Mouse (Mus musculus) gastrocnemius, adult 8-10 months (tissue): ENCODE data around the gene Utrn. TPM values are rescaled to one million over a fixed set of nuclear protein-coding genes. Genes with fewer than 3 reads are reported as not detected.

Experiments used
- DNase-seq, 2 experiments: peaks; one replicate each; pipeline ENCODE4 v3.0.0; 2022; ENCODE audit warnings: low spot score in 2 of 2
- total RNA-seq, 4 experiments: library from RNA; stranded (reverse); gene quantifications; 2 replicates each; pipeline ENCODE4 v1.2.4; 2022

Gene Utrn
- total RNA-seq, 4 experiments from 2014 or later: 17.2 to 23.0 (median 20.2) TPM

DNA sequence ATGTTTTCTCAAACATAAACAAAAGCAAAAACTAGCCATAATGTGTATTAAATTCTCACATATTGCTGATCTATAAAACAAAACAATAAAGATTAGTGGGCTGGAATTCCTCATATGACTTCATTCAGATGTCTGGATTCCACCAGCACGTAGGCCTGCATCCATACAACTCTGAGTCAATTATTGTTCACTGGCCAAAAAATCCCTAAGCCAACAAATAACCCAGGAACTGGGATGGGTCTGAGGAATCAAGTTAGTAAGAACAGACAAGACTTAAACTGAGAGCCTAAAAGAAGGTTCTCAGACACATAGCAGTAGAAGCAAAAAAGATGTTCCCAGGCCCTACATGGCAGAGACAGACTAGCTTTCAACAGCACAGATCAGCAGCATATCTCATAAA is 65.2 kb downstream of the Utrn start:
- no peak for DNase-seq

DNA sequence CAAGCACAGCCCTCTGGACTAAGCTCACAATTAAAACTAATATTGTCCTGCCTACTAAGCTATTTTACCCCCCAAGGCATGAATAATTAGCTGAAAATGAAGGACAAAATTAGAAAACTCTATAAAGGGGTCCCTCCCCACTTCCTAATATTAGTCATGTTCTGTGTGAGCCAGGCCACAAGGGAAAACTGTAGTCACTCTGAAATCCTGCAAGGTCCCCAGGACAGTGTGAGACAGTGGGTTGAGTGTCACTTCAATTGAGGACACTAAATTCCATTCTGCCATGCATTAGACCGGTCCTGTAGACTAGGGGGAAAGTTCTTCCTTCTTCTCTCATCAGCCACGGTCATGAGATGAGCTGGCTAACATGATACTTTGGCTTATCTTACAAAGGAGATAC is 69.7 kb downstream of the Utrn start:
- DNase-seq: no peak

DNA sequence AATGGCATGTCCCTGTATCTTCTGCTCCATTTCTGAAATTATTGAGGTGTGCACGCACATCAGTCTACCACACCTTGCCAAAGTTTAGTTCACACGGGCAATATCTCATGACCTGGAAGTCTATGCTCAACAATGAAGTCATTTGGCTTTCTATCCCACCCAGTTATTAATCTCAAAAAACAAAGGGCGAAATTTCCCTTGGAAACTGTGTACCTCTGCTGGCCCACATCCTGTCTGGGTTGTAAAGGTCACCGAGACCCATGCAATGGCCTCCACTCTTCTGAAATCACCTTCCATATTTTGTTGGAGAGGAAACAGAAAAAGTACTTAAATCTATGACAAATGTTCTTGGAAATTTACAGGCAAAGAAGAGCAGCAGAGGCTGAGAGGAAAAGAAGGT is 70.9 kb downstream of the Utrn start:
- no peak for DNase-seq

DNA sequence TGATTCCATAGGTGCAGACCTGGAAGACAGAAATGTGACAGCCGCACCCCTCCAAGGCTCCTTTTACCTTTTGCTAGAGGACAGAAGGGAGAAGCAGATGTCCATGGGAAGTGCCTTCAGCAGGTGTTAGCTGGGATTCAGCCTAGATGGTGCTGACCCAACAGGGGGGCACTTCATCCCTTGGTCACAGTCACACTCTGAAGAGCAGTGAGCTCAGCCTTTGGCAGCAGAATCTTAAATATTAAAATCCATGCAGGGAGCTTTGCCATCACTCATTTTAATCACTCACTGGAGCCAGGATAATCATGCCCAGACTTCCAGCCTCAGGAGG is 72.7 kb downstream of the Utrn start:
- no peak for DNase-seq

DNA sequence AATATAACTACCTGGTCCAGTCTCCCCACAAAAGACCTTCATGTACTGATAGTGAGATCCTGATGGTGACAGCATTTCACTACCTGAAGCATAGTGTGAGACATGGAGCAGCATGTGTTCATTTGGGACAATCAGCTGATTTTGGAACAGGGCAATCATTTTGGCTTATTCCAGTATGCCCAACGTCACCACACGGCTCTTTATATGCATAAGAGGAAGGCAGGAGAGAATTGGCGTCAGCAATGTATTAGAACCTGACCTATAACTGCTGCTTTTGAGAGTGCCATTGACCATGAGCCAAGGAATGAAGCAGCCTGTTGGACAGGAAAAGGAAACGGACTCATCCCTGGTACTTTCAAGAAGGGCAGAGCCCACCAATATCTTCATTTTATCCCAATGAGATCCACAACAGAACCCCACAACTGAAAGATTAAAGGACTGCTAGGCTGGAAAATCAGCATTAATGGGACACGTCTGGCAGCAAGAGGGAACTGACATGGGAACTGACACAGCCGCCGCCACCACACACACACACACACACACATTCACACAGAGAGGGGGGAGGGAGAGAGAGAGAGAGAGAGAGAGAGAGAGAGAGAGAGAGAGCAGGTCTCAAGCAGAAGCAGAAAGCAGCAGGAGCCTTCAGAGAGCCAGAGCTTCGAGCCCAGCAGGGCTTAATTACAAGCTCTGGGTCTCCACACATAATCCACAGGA is 73.2 kb downstream of the Utrn start:
- DNase-seq: no peak

DNA sequence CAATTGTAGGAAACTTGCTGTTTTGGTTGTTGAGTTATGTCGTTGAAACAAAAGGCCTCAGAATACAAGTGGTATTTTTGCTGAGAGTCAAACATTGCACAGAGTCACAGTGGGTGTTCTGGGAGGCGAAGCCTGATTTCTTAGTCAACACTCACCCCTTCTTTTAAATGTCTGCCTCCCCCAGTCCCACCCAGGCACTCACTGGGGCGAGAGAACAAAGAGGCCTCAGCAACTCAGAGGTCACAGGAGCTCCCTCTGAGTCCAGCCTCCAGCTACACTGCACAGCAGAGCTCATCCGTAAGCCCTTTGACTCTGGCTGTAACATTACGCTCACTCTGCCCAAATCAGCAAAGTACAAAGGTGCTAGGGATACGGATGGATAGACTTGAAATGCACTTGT is 77.1 kb downstream of the Utrn start:
- no peak for DNase-seq

DNA sequence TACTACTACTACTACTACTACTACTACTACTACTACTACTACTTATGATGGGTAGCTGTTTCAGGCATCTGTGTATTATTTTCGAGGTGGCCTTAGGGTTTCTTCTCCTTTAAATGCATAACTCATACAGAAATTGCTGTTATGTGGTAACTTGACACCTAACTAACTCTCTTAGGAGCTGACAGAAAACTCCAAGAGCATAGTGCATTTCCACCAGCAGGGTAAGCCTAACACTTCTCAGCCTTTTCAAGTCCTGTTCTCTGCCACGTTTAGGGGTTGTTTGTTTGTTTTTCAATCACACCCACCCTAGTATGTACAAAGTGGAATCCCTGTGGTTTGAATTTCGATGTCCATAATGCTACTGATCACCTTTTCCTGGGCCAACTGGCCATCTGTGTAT is 78.3 kb downstream of the Utrn start:
- DNase-seq: no peak

DNA sequence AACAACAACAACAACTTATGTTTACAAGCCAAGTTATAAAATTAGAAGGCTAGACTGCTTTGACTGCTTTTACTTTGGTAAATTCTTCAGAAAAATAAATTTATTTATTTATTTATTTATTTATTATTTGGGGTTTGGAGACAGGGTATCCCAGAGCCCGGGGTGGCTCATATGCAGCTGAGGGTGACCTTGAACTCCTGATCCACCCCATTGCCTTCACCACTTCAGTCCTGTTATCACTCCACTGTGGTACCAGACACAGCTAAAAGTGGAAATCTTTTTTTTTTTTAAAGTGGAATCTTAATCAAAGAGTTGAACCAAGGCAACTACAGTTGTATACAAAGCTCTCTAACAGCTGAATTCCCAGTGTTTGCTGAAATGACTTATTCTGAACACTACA is 80.6 kb downstream of the Utrn start:
- no peak for DNase-seq

DNA sequence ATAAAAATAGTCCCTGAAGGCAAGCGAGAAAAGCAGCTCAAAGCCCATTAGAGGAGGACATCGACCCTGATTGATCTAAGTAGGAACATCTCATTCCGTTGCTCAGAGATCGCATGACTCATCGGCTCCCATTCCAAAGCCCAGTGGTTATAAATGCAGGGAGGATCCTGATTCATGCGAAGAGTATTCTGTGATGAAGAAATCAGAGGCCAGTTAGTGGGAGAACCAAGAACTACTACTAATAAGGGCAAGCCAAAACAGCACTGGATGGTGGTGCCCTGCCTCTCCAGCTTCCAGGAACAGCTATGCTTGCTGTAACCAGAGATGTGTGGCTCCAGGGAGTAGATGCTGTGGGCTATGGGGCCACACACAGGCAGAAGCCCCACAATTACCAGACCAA is 81.2 kb downstream of the Utrn start:
- peak; percentile 20 to 23 for DNase-seq

DNA sequence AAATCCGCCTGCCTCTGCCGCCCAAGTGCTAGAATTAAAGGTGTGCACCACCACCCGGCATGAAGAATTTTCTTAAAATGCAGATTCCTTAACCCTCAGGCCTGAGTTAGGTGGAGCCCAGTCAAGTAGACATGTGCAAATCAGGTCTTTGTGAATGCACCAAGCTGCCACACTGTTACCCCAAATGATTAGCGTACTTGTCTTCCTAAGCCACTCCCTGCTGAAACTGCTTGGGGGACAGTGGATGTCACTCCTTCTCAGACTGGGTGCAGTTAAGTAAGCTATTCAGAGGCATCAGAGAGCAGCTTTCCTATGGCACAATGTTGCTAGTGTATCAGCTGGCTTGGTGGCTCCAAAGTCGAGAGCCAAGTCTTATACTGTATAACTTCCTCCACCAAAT is 83.9 kb downstream of the Utrn start:
- no peak for DNase-seq

DNA sequence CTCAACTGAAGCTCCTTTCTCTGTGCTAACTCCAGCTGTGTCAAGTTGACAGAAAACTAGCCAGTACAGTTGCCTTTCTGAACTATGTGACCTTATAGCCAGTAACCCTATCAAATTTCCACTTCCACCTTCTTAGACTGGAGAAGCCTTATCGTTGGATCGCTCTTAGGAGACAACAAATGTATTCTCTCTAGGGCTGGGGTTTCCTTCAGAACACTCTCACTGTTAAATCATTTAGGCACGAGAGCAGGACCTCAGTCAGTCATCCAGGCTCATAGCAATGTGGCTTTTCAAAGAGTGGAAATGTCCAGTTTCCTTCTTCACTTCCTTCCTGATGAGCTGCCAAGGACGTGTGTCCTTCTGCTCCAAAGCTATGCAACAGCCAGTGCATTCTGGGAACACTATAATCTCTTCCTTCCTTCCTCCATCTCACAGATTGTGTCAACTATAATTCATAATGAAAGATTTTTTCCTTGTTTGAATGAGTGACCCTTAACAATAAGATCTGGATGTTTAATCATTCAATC is 87.7 kb downstream of the Utrn start:
- no peak for DNase-seq

DNA sequence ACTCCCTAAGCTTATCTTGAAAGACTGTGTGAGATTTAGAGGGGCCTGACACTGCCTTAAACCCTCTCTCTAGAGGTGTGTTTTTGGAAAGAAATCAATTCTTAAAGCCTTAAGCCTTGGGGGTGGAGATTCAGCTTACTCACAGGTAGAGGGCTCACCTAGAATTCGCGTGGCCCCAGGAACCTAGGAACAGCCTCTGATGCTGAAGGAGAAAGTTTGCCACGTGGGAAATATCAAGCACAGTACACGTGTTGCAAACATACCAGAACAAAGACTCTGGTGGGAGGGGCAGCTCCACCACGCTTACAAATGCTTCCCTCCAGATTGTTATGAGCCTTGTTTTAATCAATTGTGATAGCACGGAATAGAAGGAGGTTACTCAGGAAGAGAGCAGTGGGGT is 96.0 kb downstream of the Utrn start:
- no peak for DNase-seq

DNA sequence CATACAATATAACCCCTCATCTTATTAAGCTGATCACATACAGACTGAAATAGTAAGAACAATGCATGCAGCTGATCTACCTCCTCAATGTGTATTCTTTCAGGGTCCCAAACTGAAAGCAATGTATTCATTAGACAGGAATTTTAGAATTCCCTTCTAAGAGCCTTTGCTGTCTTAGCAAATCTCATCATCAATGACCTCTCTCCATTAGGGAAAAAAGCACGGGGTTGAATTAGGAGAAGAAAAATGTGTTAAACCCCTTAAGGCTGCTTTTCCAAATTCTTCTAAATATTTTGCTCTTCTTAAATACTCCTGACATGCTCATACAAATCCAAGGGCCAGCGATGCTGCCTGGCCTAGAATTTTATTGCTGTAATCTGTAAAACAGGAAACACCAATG is 97.7 kb downstream of the Utrn start:
- no peak for DNase-seq

DNA sequence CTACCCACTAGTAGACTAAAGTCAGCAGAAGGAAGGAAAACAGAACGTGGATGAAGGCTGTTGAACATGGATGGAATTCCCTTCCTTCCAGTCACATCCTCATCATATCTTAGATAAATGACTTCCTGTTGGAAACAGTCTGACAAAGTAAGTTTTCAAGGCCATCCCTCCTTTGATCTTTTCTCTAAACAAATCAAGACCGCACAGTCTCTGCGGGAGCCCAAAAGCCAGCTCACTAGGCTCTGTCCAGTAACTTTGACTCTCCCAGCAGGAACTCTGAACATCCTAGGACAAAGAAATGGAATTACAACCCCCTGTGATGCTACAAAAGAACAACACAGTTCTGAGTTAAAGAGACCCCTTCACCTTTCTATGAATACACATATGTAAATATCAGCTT is 106.5 kb downstream of the Utrn start:
- no peak for DNase-seq

DNA sequence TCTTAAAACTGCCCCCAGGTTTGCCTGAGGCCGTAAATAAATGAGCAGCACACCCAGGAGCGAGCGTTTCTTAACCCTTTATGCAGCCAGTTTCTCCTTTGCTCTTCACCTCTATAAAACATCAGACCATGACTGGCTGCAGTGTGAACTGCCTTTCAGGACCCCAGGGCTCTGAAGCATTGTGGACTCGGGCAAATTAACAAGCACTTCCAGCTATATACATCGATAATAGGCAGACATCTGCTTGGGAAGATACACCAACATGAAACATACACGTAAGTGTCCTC is 110.5 kb downstream of the Utrn start:
- DNase-seq: no peak

DNA sequence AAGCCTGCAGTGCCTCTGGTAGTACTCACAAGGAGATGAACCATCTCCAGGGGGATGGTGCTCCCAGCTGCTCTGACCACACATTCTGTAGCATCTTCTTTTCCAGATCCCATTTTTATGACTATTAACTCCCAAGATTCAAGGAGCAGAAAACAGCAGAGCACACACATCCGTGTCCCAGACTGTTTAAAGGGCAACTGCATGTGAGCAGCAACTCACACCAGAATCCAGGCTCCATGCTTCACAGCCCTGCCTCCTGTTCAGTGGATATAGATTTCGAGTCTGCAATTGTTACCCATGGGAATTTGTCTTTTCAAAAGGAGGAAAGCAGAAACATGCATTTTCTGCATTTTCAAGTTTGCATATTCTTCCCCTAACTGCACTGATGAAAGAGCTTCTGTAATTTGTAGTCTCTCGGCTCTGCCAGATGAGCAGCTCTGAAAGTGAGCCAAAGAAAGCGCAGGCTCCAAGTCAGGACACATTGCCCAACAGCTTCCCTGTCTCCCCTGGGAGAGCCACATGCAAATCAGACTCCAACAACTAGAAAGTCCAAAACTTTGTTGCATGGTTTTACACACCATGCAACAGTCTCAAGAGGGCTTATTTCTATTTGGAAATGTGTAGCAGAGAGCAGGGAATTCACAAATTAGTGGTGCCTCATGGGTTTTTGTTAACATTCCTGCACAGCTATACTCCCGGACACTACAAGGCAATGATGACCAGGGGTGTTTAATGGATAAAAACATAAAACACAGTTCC is 111.0 kb downstream of the Utrn start:
- peak; percentile 56 to 58 for DNase-seq

DNA sequence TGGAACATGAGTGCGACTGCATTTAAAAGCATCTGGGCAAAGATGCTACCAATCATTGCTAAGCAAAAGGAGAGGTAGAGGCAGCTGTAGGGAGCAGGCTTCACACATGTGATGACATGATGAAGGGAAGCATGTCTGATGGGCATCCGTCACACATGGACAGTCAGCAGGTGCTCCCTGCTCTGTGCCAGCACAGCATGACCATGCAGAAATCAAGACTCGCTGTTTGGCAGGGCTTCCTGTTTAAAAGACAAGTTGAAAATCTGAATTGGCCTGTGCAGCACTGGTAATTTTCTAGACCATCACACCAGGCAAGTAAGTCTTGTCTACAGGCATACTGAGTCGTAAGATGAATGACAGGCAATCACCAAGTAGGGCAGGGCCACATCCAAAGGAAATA is 112.5 kb downstream of the Utrn start:
- no peak for DNase-seq

DNA sequence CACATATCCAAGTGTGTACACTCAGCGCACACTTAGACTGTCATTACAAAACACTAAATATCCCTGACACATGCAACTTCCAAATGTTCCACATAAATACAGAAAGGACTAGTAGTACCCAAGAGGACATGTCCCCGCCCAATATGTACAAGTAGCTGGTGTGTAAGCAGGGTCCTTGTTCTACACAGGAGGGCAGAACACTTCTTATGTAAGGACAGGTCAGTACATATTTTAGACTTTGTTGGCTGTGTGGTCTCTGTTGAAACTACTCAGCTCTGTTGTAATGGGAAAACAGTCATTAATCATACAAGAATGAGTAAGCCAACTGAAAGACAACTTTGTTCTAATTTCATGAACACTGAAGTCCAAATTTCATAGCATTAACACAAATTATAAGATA is 114.3 kb downstream of the Utrn start:
- no peak for DNase-seq

DNA sequence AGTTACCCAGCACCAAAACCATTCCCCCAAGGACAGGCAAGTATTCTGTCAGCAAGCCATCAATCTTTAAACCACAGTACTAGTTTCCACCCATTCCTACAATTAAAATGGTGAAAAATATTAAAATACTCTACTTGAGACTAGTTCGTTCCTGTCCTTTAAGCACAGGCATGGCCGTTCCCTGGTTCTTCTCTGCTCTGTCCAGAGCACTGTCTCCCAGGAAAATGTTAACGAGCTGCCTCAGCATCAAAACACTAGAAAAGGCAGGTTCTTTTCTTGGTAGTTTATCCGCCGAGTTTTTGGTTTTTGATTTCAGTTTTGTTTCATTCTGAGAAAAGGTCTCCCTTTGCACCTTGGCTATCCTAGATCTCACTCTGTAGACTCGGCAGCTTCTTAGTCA is 115.0 kb downstream of the Utrn start:
- DNase-seq: no peak

DNA sequence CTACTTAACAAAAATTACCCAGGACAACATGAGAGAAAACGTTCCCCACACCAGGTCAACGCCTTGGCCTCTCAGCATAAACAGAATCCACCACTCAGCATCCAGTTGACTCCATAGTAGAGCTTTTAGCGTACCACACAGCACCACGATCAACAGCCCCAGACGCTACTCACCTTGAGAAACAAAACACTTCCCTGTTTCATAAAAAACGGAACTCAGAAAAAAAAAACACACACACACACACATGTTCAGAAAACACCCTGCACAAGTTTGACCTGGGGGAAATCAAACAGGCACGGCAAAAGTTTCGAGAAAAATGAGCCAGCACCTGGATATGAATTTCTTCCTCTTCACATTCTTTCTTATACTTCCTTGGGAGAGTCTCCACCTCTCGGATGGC is 125.4 kb downstream of the Utrn start:
- no peak for DNase-seq

DNA sequence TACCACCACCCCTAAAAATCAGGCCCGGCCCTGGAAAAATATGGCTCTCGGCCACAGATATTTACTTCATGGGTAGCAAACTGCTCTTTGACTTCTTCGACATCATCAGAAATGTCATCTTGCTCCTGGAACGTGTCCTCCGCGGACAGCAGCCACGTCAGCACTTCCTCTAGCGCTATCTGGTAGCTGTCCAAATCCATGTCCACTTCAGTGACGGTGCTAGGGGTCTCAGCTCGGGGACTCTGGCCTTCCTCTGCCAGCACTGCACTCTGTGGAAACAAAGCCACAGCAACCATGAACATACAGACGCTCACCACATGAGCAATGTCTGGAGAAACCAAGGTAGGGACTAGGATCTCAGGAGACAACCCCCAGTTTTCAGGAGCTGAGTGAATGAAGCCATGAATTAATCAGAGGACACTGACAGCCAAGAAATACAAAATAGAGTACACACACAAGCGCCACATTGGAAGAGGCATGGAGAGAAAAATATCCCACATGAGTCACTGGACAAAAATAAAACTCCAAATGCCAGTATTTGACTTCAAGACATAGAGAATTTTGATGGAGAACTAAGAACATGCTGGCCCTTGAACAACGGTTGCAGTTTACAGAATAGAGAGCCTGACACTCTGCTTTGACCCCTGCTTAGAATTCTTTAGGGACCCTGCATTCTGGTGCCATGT is 129.7 kb downstream of the Utrn start:
- DNase-seq: no peak

DNA sequence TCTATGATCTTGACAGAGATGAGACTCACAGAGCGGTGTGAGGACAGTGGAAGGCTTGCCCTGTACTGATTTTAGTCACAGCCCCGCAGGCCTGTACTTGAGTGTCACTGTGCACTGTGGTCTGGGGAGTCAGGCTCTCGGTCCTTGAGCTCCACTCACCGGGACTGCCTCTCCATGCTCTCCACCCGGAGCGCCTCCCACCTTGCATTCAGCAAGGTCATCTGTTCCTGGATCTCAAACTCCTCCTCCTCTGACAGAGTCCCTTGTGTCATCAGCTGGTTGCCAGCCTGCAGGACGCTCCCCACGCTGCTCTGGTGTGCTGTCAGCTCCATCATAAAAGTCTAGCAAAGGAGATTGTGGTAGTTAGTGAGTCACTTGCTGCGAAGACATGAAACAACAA is 131.2 kb downstream of the Utrn start:
- no peak for DNase-seq
